Mouse (Mus musculus): ENCODE measurements around the gene Pttg1ip. TPM values are rescaled to one million over a fixed set of nuclear protein-coding genes. Genes with fewer than 3 reads are reported as not detected.

Pttg1ip gene
- polyA plus RNA-seq, 3 experiments from 2014 or later, result 83.7 to 113 (median 112) TPM

- no peak for ATAC-seq
Observed at GRCm38 (mm10) chr10:77645571-77645970, 64.1 kb downstream of the Pttg1ip start.

- no peak for ATAC-seq
Observed at GRCm38 (mm10) chr10:77647461-77647860, 65.9 kb downstream of the Pttg1ip start.

GRCm38 (mm10) chr10:77647901-77648300 lies 66.4 kb downstream of the Pttg1ip start:
- ATAC-seq, result no peak

Other genes starting within 250 kb of the Pttg1ip start
- gene Adarb1, start 163.4 kb upstream of the Pttg1ip start, polyA plus RNA-seq (2017; shearing (Covaris generic)), result under 1 TPM; 0.55 to 0.74 (median 0.63) TPM
- gene Fam207a, start 65.9 kb upstream of the Pttg1ip start, polyA plus RNA-seq (2017; shearing (Covaris generic)), result 10 to 100 TPM; 13.7 to 16.1 (median 15.1) TPM
- 100 to 1,000 TPM; 493 to 517 (median 499) TPM for gene Itgb2, start 51.5 kb upstream of the Pttg1ip start, polyA plus RNA-seq (2017; shearing (Covaris generic))
- 10 to 100 TPM; 73.1 to 90.7 (median 74.3) TPM for gene Sumo3, start 24.4 kb downstream of the Pttg1ip start, polyA plus RNA-seq (2017; shearing (Covaris generic))
- 10 to 100 TPM in 1 of 3 experiments, 1 to 10 TPM in 1, not detected in 1; 3.6 to 10.0 TPM for gene Gm49325, start 24.5 kb downstream of the Pttg1ip start, polyA plus RNA-seq (2017; shearing (Covaris generic))
- gene Ube2g2, start 40.6 kb downstream of the Pttg1ip start, polyA plus RNA-seq (2017; shearing (Covaris generic)), result 10 to 100 TPM; 41.1 to 55.4 (median 50.1) TPM
- gene Tspear, start 104.8 kb downstream of the Pttg1ip start, polyA plus RNA-seq (2017; shearing (Covaris generic)), result under 1 TPM; 0.26 to 0.54 (median 0.28) TPM
- gene Gm19402, start 109.0 kb downstream of the Pttg1ip start, polyA plus RNA-seq (2017; shearing (Covaris generic)), result not detected
- not detected for gene Gm9508, start 115.5 kb downstream of the Pttg1ip start, polyA plus RNA-seq (2017; shearing (Covaris generic))
- gene Gm10272, start 124.9 kb downstream of the Pttg1ip start, polyA plus RNA-seq (2017; shearing (Covaris generic)), result not detected
- gene Gm10024, start 129.7 kb downstream of the Pttg1ip start, polyA plus RNA-seq (2017; shearing (Covaris generic)), result not detected
- gene Gm10142, start 134.1 kb downstream of the Pttg1ip start, polyA plus RNA-seq (2017; shearing (Covaris generic)), result not detected
- not detected for gene Krtap12-1, start 138.9 kb downstream of the Pttg1ip start, polyA plus RNA-seq (2017; shearing (Covaris generic))
- not detected for gene Gm10100, start 144.8 kb downstream of the Pttg1ip start, polyA plus RNA-seq (2017; shearing (Covaris generic))
- not detected for gene Gm18596, start 160.9 kb downstream of the Pttg1ip start, polyA plus RNA-seq (2017; shearing (Covaris generic))
- gene Gm9736, start 169.6 kb downstream of the Pttg1ip start, polyA plus RNA-seq (2017; shearing (Covaris generic)), result not detected
- gene Gm3233, start 178.0 kb downstream of the Pttg1ip start, polyA plus RNA-seq (2017; shearing (Covaris generic)), result not detected
- gene Gm3238, start 189.6 kb downstream of the Pttg1ip start, polyA plus RNA-seq (2017; shearing (Covaris generic)), result not detected
- gene Gm7138, start 195.2 kb downstream of the Pttg1ip start, polyA plus RNA-seq (2017; shearing (Covaris generic)), result not detected
- gene Gm3250, start 200.8 kb downstream of the Pttg1ip start, polyA plus RNA-seq (2017; shearing (Covaris generic)), result not detected
- not detected for gene Gm7137, start 206.5 kb downstream of the Pttg1ip start, polyA plus RNA-seq (2017; shearing (Covaris generic))
- not detected for gene Gm9639, start 213.4 kb downstream of the Pttg1ip start, polyA plus RNA-seq (2017; shearing (Covaris generic))
- not detected for gene Gm19668, start 217.4 kb downstream of the Pttg1ip start, polyA plus RNA-seq (2017; shearing (Covaris generic))
- gene Gm9507, start 230.1 kb downstream of the Pttg1ip start, polyA plus RNA-seq (2017; shearing (Covaris generic)), result not detected
- gene Gm2696, start 233.0 kb downstream of the Pttg1ip start, polyA plus RNA-seq (2017; shearing (Covaris generic)), result not detected
- not detected for gene Krtap10-4, start 245.4 kb downstream of the Pttg1ip start, polyA plus RNA-seq (2017; shearing (Covaris generic))

Measured in inflammation-experienced regulatory T-cells, adult 6 months (primary cell).